Mouse (Mus musculus): Measurements from ENCODE around the gene Kcnk15.

Kcnk15 gene

GRCm38 (mm10) chr2:163875484-163875883, 22.0 kb downstream of the Kcnk15 start:
- no peak for DNase-seq (ENCODE audit: low spot score)

GRCm38 (mm10) chr2:163876830-163877498, 23.5 kb downstream of the Kcnk15 start:
- DNase-seq (ENCODE audit: low spot score): no peak

- DNase-seq (ENCODE audit: low spot score): peak; percentile 17
These were observed 27.4 kb downstream of the Kcnk15 start for GRCm38 (mm10) chr2:163880891-163881290.

DNA sequence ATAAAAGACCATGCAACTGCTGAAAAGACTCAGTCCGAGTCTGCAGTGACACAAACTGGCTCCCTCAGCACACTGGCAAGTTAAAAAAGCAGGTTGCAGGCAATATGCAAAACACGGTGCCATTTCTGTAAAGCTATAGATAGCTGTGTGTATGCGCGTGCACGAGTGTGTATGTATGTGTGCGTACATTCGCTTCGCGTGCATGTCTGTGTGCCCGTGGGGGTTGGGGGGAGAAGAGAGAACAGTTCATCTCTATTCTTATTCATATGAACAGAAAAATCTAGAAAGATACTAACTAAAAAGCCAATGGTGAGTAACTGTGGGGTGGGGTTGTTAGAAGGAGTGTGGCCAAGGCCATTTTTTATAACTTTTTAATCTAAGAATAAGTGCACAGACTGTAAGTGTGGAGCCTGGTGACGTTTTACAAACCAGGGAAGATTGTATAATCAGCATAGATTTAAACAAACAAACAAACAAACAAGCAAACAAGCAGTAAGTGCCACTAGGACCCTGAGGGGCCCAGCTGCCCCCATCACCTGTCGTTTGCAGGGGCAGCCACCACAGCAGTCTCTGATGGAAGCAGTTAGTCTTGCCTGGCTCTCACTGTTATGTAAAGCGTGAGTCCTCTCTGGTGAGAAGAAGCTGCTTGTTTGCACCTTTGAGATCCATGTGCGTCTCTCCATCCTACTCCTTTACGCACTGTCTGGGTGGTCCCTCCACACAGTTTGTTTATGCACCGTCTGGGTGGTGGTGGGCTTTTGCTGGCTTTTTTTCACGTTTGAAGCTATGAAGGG, 29.6 kb downstream of the Kcnk15 start:
- DNase-seq (ENCODE audit: low spot score): no peak

DNA sequence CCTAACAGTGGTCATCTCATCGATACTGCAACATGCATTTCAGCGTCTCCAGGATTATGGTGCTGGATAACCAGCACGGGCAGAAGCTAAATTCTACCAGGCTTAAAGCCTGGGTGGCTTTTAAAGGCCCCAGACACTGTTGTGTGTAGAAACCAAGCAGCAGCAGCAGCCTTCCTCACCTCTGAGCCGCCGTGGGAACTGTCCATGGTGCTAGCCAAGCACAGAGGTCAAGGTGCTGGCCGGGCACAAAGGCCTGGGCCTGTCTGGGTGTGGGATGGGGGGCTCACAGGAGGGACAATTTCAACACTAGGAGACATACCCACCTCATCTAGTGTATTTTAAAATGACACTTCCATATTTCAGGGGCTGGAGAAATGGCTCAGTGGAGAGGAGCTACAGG, 36.0 kb downstream of the Kcnk15 start:
- peak; percentile 33 for DNase-seq (ENCODE audit: low spot score)

GRCm38 (mm10) chr2:163890586-163890985, 37.1 kb downstream of the Kcnk15 start:
- DNase-seq (ENCODE audit: low spot score): no peak

DNA sequence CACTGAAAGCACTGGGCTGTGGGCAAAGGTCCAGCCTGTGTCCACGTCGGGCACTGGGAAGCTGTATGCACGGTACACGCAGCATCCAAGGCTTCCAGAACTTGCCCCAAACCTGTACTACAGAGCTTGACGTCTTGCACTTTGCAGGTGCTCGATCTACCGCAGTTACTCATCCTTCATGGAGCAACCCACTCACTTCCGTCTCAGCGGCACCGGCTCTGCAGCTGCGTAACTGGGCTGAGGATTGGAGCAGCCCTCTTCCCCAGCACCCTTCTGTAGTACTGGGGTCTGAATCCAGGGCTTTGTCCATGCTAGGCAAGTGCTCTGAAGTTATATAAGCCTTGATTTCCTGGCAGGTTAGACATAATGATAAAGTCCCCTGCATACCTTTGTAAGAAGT, 37.8 kb downstream of the Kcnk15 start:
- DNase-seq (ENCODE audit: low spot score): no peak

GRCm38 (mm10) chr2:163893446-163894370, 40.3 kb downstream of the Kcnk15 start:
- DNase-seq (ENCODE audit: low spot score): no peak

GRCm38 (mm10) chr2:163895156-163895555, 41.7 kb downstream of the Kcnk15 start:
- no peak for DNase-seq (ENCODE audit: low spot score)

GRCm38 (mm10) chr2:163897026-163897425, 43.6 kb downstream of the Kcnk15 start:
- no peak for DNase-seq (ENCODE audit: low spot score)

DNA sequence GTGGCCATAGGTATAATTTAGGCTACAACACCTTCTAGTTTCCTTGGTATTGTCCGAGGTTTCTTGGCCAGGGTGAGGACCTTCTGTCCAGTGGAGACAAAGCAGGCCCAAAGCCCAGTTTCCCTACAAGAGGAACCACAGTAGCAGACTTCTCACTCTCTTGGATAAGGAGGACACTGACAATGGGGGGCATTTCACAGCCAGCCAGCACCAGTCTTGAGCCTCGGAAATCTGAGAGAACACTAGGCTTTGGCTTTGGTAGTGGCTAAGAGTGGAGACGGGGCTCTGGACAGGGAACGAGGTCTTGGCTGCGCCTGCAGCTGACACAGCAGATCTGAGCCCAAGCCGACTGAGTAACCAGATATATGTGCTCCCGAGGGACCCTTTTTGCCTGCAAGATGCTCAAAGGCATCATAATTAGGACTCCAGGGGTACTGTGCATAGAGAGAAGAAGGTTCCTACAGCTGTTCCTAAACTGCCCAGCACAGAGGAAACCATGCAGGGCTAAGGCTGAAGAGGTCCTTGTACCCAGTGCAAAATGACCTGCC, 44.6 kb downstream of the Kcnk15 start:
- DNase-seq (ENCODE audit: low spot score): no peak

DNA sequence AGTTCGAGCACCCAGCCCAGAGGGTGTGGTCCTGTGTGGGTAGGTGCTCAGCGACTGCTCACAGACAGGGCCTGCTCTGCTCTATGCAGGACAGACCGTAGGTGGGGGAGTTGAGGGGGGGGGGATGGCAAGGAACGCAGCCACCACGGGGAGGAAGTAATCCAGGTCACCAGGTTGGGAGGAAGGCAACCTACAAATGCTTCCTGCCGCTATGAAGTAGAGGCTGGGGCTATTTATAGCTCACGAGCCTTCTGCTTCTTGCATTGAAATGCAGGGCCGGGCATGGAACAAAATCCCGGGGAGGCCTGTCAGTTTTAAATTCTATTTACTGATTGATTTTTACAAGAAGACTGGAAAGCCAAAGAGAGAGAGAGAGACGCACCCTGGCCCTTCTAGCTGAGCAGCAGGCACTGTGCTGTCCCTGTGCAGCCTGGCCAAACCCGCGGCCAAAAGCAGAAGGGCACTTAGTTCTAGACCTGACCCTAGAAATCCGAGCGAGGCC, 46.5 kb downstream of the Kcnk15 start:
- DNase-seq (ENCODE audit: low spot score): no peak

DNA sequence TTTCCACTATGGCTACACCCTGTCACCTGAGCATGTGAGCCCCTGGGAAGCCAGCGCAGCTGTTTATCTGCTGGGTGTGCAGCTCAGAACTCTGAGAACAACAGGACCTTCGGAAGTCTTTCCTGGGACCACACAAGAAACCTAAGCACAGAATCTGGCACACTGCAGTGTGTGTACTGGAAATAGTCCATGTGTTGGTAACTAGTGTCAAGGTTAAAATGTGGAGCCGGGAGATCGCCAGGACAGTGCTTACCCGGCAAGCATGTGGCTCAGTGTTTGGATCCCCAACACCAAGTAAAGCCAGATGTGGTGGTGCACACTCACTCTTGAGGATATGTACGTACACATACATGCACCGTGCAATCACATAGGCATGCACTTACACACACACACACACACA, 47.6 kb downstream of the Kcnk15 start:
- no peak for DNase-seq (ENCODE audit: low spot score)

DNA sequence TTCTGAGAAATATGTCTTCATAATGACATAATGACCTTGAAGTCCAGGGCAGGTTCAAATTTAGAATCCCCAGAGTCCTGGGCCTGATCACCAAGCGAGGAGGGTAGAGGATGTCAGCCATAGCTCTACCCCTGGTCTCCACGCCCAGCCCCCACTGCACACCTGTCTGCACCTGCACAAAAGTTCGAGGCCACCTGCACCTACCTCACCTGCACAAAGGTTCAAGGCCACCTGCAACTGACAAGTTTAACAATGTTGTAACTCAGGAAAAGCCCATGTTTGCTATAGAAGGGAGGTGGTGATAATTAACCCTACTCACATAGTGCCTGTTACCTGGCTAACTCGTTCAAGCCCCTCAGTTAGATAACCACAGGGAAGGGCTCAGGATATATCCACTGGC, 49.0 kb downstream of the Kcnk15 start:
- no peak for DNase-seq (ENCODE audit: low spot score)

DNA sequence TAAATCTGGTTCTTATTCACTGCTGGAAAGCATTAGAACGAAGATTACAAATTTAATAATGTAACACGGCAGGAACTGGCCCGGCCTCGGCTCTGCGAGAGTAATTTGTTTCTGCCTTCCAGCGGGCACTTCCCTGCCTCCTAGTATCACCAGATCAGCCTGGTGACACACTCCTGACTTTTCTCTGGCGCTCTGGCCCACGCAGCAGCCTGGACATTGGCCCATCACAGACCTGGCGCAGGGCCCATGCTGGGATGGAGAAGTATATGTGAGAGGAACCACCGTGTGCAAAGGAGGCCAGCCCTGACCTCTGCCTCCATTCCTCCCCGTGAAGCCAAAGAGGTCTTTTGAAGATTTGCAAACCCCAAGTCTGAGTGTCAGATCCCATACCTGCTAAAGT, 50.0 kb downstream of the Kcnk15 start:
- DNase-seq (ENCODE audit: low spot score): no peak

DNA sequence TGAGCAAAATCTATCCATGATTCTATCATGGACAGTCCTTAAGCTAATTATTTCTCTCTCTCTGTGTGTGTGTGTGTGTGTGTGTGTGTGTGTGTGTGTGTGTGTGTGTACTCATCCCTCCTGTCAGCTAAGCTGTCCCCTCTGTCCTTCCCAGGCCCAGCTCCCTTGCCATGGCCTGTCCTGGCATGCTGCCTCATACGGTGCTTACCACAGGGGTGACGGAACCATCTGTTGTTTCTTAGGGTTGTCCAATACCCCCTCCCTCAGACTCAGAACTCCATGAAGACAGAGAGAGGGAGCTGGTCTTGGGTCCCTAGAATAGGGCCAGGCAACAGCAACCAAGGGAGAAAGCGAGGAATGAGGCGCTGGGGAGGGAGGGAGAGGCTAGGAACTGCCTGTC, 50.9 kb downstream of the Kcnk15 start:
- no peak for DNase-seq (ENCODE audit: low spot score)

- DNase-seq (ENCODE audit: low spot score): no peak
These were observed 53.7 kb downstream of the Kcnk15 start for GRCm38 (mm10) chr2:163907131-163907530.
